Mouse (Mus musculus) kidney, adult 2 months (tissue): ENCODE data around the gene Actr2. TPM values are rescaled to one million over a fixed set of nuclear protein-coding genes. Genes with fewer than 3 reads are reported as not detected.
"Not testable (repeated sequence)": the region's sequence is repeated elsewhere in the genome, so short reads cannot be mapped to it uniquely, and the experiment has no call there.

Experiments used
- DNase-seq: peaks from one replicate; pipeline ENCODE4 v3.0.0; 2021
- H3K27ac ChIP-seq: fragments of 200-500 bp; 2 replicates; pipeline ENCODE4 v1.5.1; 2012; ENCODE audit warnings: low read depth, low read length, control low read depth, inconsistent platforms; ENCODE audit not compliant: insufficient read depth
- H3K27me3 ChIP-seq: fragments of 200-500 bp; replicated peaks from 2 replicates; pipeline ENCODE4 v1.6.1; 2012; ENCODE audit warnings: mild to moderate bottlenecking, moderate library complexity, low read length, inconsistent platforms; ENCODE audit not compliant: control insufficient read depth, insufficient read depth
- H3K36me3 ChIP-seq: fragments of 200-500 bp; 2 replicates; pipeline ENCODE4 v1.6.1; 2012; ENCODE audit warnings: mild to moderate bottlenecking, moderate library complexity, low read length, inconsistent platforms; ENCODE audit not compliant: control insufficient read depth, insufficient read depth
- H3K4me1 ChIP-seq: fragments of 200-500 bp; 2 replicates; pipeline ENCODE4 v1.6.1; 2011; ENCODE audit warnings: low read length; ENCODE audit not compliant: control insufficient read depth, insufficient read depth
- H3K4me3 ChIP-seq: fragments of 200-500 bp; 2 replicates; pipeline ENCODE4 v1.5.1; 2011; ENCODE audit warnings: mild to moderate bottlenecking, low read depth, low read length, control low read depth; ENCODE audit not compliant: insufficient read depth
- CTCF ChIP-seq: fragments of 200-500 bp; conservative IDR thresholded peaks from 2 replicates; pipeline ENCODE4 v1.5.1; 2011; ENCODE audit warnings: low read depth, mild to moderate bottlenecking, control low read depth, low read length, moderate library complexity, mixed read lengths; ENCODE audit not compliant: insufficient read depth, insufficient read length
- POLR2A ChIP-seq: fragments of 200-500 bp; IDR thresholded peaks from one replicate; pipeline ENCODE4 v1.6.1; 2011; ENCODE audit warnings: low read depth, low read length, control low read depth
- WGBS: fragments of 180-500 bp; shearing (Covaris S2); methylation state at CpG from one replicate; pipeline ENCODE4 v1.1.7; 2018; 5-methylcytosine and 5-hydroxymethylcytosine counted together
- polyA plus RNA-seq: library from polyadenylated mRNA; depleted of rRNA; stranded (reverse); fragments of >200 nt; gene quantifications from 2 replicates; pipeline ENCODE4 v1.2.3, GENCODE M21; 2012; rRNA removed

Actr2 gene
- polyA plus RNA-seq: 25.3 and 38.8 TPM in 2 replicates

DNA sequence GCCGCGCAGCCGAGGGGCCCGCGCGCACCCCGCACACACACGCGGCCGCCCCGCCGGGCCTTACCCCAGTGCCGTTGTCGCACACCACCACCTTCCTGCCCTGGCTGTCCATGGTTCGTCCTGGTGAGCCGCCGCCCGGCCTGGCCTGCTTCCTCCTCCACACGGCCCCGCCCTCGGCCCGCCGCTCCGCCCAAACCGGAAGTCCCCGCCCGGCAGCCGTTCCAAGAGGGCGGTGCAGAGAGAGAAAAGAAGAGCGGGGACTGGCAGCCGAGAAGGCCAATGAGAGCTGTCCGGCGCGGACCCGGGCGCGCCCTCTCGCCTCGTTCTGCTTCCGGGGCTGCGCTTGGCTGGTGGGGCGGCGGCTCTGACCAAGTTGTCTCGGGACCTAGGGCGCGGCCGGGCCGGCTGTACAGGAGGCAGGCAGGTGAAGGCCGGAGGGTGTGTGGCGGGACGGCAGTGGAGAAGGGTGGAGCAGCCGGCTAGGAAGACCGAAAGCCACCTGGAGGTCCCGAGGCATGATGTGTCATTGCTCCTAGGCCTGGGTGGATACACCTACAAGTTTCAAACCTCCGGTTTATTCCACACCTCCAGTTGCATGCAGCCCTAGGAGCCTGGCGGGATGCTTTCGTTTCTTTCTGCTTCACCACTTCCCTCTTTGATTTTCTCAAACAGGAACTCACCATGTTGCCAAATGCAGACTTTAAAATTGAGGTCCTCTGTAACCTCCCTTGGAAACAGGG is at the start of gene Actr2:
Actr2 (minus strand) TSS at position 173 of the 740 bp plus-strand sequence.
- DNase-seq: peak; percentile 98
- no peaks in the 10 kb centered on the region for H3K27me3 ChIP-seq
- H3K4me1 ChIP-seq: peaks cover 10% of the 10 kb centered on the region
- H3K27ac ChIP-seq: peak within 1 kb of the TSS; percentile 77
- H3K36me3 ChIP-seq: no peaks in the 10 kb centered on the region
- TF ChIP-seq CTCF (no peak), POLR2A (peak; percentile 77)
- H3K4me3 ChIP-seq: peak within 1 kb of the TSS; percentile 93
- under 1% methylated on average over 57 of the region's 57 CpGs for WGBS

DNA sequence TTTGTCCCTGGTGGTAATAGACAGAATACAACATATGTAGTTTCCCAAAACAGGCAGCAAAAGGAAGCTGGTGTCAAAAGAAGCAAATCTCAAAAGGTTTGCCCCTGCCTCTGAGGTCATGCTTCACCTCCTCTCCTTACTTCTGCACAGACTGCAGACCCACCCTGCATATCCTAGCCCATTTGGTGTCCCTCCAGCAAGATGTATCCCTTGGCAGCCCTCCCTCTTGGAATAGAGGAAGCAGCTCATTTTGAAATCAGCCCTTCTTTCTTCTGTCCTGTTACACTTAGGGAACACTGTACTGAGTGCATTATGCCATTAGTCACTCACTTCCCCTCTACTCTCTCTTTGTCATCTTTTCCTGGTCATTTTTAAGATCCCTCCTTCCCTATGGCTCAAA is 46.2 kb upstream of the Actr2 start:
- H3K27ac ChIP-seq: no peak overlapping the region
- no peak for DNase-seq

DNA sequence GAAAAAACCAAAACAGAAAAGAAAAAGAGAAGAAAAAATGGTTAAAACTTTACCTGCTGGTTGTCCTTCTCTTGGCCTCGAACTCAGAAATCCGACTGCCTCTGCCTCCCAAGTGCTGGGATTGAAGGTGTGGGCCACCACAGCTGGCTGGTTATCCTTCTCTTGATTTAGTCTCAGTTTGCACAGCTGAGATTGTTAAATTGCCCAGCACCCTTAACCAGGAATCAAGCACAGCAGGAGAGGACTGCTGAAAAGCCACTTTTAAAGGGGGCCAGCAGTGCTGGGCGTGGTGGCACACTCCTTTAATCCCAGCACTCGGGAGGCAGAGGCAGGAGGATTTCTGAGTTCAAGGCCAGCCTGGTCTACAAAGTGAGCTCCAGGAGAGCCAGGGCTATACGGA is 40.8 kb upstream of the Actr2 start:
- H3K27me3 ChIP-seq, H3K36me3 ChIP-seq, H3K27ac ChIP-seq, H3K4me3 ChIP-seq, H3K4me1 ChIP-seq, DNase-seq: not testable (repeated sequence)
- WGBS: 96% methylated on average over 5 of the region's 5 CpGs

More for the DNA sequence above, 46.2 kb upstream of the Actr2 start:
- Histone ChIP-seq H3K4me3 (no peak overlapping the region), H3K27me3 (no peaks in the 10 kb centered on the region), H3K36me3 (no peaks in the 10 kb centered on the region), H3K4me1 (no peaks in the 10 kb centered on the region)
- TF ChIP-seq CTCF: no peak
- TF ChIP-seq POLR2A: no peak

DNA sequence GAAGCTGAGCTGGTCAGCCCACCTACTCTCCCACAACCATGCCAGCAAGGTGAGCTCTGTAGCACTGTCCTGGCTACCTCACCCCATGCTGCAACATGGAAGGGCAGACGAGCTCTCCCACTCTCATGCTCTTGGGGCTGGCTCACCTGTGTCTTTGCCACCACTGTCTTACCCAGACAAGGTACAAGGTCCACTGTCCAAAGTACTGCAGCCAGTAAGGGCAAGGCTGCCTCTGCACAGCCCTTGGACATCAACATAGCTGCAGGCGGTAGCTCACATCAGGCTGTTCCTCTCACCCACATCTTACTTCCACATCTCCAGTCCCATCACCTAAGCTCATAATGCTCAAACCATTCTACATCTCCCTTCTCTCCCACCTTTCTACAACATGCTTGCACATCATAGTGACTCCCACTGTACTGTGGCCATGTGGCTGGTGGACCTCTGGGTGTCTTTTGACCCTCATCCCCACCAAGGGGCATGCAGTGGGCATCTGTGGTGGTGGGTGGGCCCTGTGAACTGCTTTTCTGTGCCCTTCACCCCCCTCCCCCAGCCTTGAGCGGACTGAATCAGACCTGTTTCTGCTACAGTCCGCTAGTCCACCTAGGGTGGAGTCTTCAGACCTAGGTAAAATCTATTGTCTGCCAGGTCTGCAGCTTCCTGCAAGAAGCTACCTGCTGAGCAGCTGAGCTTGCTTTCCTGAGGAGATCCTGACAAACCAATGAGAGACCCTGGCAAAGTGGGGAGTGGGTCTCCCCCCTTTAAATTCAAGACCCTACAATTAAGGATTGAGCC is 39.6 kb upstream of the Actr2 start:
- no peaks in the 10 kb centered on the region for H3K36me3 ChIP-seq
- TF ChIP-seq POLR2A (no peak), CTCF (no peak)
- H3K27me3 ChIP-seq: no peaks in the 10 kb centered on the region
- no peak overlapping the region for H3K4me3 ChIP-seq
- H3K4me1 ChIP-seq: no peaks in the 10 kb centered on the region; the same call in 1 of the 2 replicates
- 69% methylated on average over 4 of the region's 4 CpGs for whole genome bisulfite sequencing
- peak; percentile 63 for DNase-seq
- H3K27ac ChIP-seq: no peak overlapping the region

DNA sequence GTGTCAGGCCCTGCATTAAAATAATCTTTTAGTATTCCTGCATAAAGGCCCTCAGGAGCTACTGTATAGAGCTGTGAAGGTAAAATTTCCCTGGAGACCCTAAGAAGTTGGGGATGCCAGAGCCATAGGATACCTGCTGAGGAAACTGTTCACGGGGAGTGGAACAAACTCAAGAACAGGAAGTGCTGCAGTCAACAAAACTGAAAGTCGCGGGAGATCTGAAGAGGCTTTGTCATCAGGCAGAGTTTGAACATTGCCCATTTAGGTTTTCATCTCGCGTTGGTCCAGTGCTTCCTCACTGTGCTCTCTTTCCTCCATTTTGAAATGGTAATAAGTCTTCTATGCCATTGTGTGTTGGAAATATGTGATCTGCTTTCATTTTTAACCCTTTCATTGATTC is 38.6 kb upstream of the Actr2 start:
- Histone ChIP-seq H3K27me3 (no peaks in the 10 kb centered on the region), H3K36me3 (no peaks in the 10 kb centered on the region), H3K27ac (no peak overlapping the region), H3K4me3 (no peak overlapping the region), H3K4me1 (no peaks in the 10 kb centered on the region; the same call in 1 of the 2 replicates)
- DNase-seq: no peak
- TF ChIP-seq CTCF: no peak
- TF ChIP-seq POLR2A: no peak
- WGBS: 70% methylated on average over 5 of the region's 5 CpGs

DNA sequence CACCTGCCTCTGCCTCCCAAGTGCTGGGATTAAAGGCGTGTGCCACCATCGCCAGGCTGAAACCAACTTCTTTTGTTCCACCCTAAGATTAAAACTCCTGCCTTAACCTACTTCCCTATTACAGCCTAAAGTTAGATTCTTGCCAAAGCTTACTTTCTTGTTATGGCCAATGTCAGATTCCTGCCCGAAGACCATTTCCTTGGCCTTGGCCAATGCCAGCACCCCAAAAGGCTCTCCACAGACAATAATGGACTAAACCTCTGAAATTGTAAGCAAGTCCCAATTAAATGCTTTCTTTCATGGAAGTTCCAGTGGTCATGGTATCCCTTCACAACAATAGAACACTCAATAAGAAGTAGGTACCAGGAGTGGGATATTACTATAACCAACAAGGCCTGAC is 37.2 kb upstream of the Actr2 start:
- H3K36me3 ChIP-seq: no peaks in the 10 kb centered on the region
- H3K4me1 ChIP-seq: no peaks in the 10 kb centered on the region; the same call in 1 of the 2 replicates
- H3K4me3 ChIP-seq: no peak overlapping the region
- H3K27me3 ChIP-seq: no peaks in the 10 kb centered on the region
- over 99% methylated on average over 3 of the region's 3 CpGs for WGBS
- DNase-seq: no peak
- no peak overlapping the region for H3K27ac ChIP-seq
- no peak for TF ChIP-seq POLR2A
- no peak for TF ChIP-seq CTCF

DNA sequence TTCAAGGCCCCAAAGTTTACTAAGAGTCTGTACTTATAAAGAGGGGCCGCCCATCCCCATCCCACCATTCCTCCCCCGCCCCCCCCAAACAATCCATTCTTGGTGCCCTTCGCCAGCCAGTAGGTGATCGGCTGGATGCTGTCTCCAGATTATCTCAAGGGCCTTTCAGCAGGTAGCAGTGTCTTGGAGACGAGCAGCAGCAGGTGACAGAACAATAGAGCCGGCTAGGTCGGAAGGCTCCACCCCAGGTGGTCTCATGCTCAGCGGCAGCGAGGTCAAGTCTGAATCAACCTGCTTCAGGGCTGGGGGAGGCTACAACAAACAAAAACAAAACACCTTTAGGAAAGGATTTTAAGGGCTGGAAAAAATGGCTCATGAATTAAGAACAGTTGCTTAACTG is 32.7 kb upstream of the Actr2 start:
- H3K27me3 ChIP-seq: no peaks in the 10 kb centered on the region
- H3K36me3 ChIP-seq: no peaks in the 10 kb centered on the region
- 46% methylated on average over 9 of the region's 9 CpGs for WGBS
- DNase-seq: no peak
- H3K4me1 ChIP-seq: no peaks in the 10 kb centered on the region
- no peak overlapping the region for H3K27ac ChIP-seq
- TF ChIP-seq POLR2A (no peak), CTCF (no peak)
- no peak overlapping the region for H3K4me3 ChIP-seq
